Mouse (Mus musculus): ENCODE results near the gene Cbln4. TPM values are rescaled to one million over a fixed set of nuclear protein-coding genes. Genes with fewer than 3 reads are reported as not detected.

Cbln4 gene
- polyA plus RNA-seq, 1 experiment from 2014 or later, result 4.1 TPM

GRCm38 (mm10) chr2:172025459-172026130, 17.7 kb downstream of the Cbln4 start:
- DNase-seq (ENCODE audit: low spot score) (no peak), ATAC-seq (replicated peaks; ENCODE audit: low FRiP score, low read depth) (no peak)
- Histone ChIP-seq H3K4me1 (replicated peaks; ENCODE audit: insufficient read depth, low read length) (no peaks in the 10 kb centered on the region), H3K27ac (no peak overlapping the region), H3K4me3 (replicated peaks; ENCODE audit: low read depth, low read length) (no peak overlapping the region), H3K36me3 (ENCODE audit: insufficient read depth, low read length) (no peaks in the 10 kb centered on the region), H3K9ac (ENCODE audit: low read depth, low read length) (no peak overlapping the region), H3K27me3 (ENCODE audit: insufficient read depth, low read length) (no peaks in the 10 kb centered on the region), H3K4me2 (ENCODE audit: low read length) (no peak overlapping the region), H3K9me3 (replicated peaks; ENCODE audit: low read length) (no peaks in the 10 kb centered on the region)
- TF ChIP-seq CTCF (IDR thresholded peaks at IDR 0.05; ENCODE audit: low read depth), result no peak
- WGBS, result 71% methylated on average over 12 of the region's 12 CpGs

GRCm38 (mm10) chr2:172006726-172007125, 36.5 kb downstream of the Cbln4 start:
- Histone ChIP-seq H3K9ac (ENCODE audit: low read depth, low read length) (no peak overlapping the region), H3K27ac (no peak overlapping the region), H3K4me3 (replicated peaks; ENCODE audit: low read depth, low read length) (no peak overlapping the region), H3K9me3 (replicated peaks; ENCODE audit: low read length) (no peaks in the 10 kb centered on the region), H3K4me2 (ENCODE audit: low read length) (no peak overlapping the region), H3K4me1 (replicated peaks; ENCODE audit: insufficient read depth, low read length) (no peaks in the 10 kb centered on the region), H3K36me3 (ENCODE audit: insufficient read depth, low read length) (no peaks in the 10 kb centered on the region), H3K27me3 (ENCODE audit: insufficient read depth, low read length) (no peaks in the 10 kb centered on the region)
- no peak for TF ChIP-seq CTCF (IDR thresholded peaks at IDR 0.05; ENCODE audit: low read depth)
- WGBS, result 93% methylated on average over 9 of the region's 10 CpGs
- DNase-seq (ENCODE audit: low spot score), result no peak
- no peak for ATAC-seq (replicated peaks; ENCODE audit: low FRiP score, low read depth)

- Histone ChIP-seq H3K9me3 (replicated peaks; ENCODE audit: low read length) (no peaks in the 10 kb centered on the region), H3K9ac (ENCODE audit: low read depth, low read length) (no peak overlapping the region), H3K4me3 (replicated peaks; ENCODE audit: low read depth, low read length) (no peak overlapping the region), H3K4me1 (replicated peaks; ENCODE audit: insufficient read depth, low read length) (no peaks in the 10 kb centered on the region), H3K36me3 (ENCODE audit: insufficient read depth, low read length) (no peaks in the 10 kb centered on the region), H3K4me2 (ENCODE audit: low read length) (no peak overlapping the region), H3K27me3 (ENCODE audit: insufficient read depth, low read length) (no peaks in the 10 kb centered on the region), H3K27ac (no peak overlapping the region)
- no peak for TF ChIP-seq CTCF (IDR thresholded peaks at IDR 0.05; ENCODE audit: low read depth)
- ATAC-seq (replicated peaks; ENCODE audit: low FRiP score, low read depth) (no peak), DNase-seq (ENCODE audit: low spot score) (peak; percentile 22)
- WGBS, result 9% methylated on average over 7 of the region's 7 CpGs
Measured at GRCm38 (mm10) chr2:172005970-172006369, 37.3 kb downstream of the Cbln4 start.

- WGBS, result 41% methylated on average over 21 of the region's 21 CpGs
- DNase-seq (ENCODE audit: low spot score), result peak; percentile 61
- no peaks in the 10 kb centered on the region for H3K27me3 ChIP-seq (ENCODE audit: insufficient read depth, low read length)
- H3K4me2 ChIP-seq (ENCODE audit: low read length), result no peak overlapping the region
- no peak for TF ChIP-seq CTCF (IDR thresholded peaks at IDR 0.05; ENCODE audit: low read depth)
- no peaks in the 10 kb centered on the region for H3K4me1 ChIP-seq (replicated peaks; ENCODE audit: insufficient read depth, low read length)
- no peaks in the 10 kb centered on the region for H3K36me3 ChIP-seq (ENCODE audit: insufficient read depth, low read length)
- no peak overlapping the region for H3K4me3 ChIP-seq (replicated peaks; ENCODE audit: low read depth, low read length)
- H3K27ac ChIP-seq, result no peak overlapping the region
- H3K9me3 ChIP-seq (replicated peaks; ENCODE audit: low read length), result no peaks in the 10 kb centered on the region
- ATAC-seq (replicated peaks; ENCODE audit: low FRiP score, low read depth), result no peak
- no peak overlapping the region for H3K9ac ChIP-seq (ENCODE audit: low read depth, low read length)
Measured at GRCm38 (mm10) chr2:172004029-172004984, 39.0 kb downstream of the Cbln4 start.

GRCm38 (mm10) chr2:171996979-171997686, 46.1 kb downstream of the Cbln4 start:
- Histone ChIP-seq H3K4me3 (replicated peaks; ENCODE audit: low read depth, low read length) (no peak overlapping the region), H3K9ac (ENCODE audit: low read depth, low read length) (no peak overlapping the region), H3K27me3 (ENCODE audit: insufficient read depth, low read length) (no peaks in the 10 kb centered on the region), H3K27ac (no peak overlapping the region), H3K9me3 (replicated peaks; ENCODE audit: low read length) (no peaks in the 10 kb centered on the region), H3K4me1 (replicated peaks; ENCODE audit: insufficient read depth, low read length) (no peaks in the 10 kb centered on the region), H3K36me3 (ENCODE audit: insufficient read depth, low read length) (no peaks in the 10 kb centered on the region), H3K4me2 (ENCODE audit: low read length) (no peak overlapping the region)
- no peak for TF ChIP-seq CTCF (IDR thresholded peaks at IDR 0.05; ENCODE audit: low read depth)
- ATAC-seq (replicated peaks; ENCODE audit: low FRiP score, low read depth) (no peak; the same call in 1 of the 2 replicates), DNase-seq (ENCODE audit: low spot score) (peak; percentile 85)
- WGBS, result 45% methylated on average over 6 of the region's 6 CpGs

GRCm38 (mm10) chr2:171994861-171995260, 48.4 kb downstream of the Cbln4 start:
- ATAC-seq (replicated peaks; ENCODE audit: low FRiP score, low read depth) (no peak), DNase-seq (ENCODE audit: low spot score) (no peak)
- Histone ChIP-seq H3K4me2 (ENCODE audit: low read length) (no peak overlapping the region), H3K4me3 (replicated peaks; ENCODE audit: low read depth, low read length) (no peak overlapping the region), H3K27me3 (ENCODE audit: insufficient read depth, low read length) (no peaks in the 10 kb centered on the region), H3K36me3 (ENCODE audit: insufficient read depth, low read length) (no peaks in the 10 kb centered on the region), H3K9ac (ENCODE audit: low read depth, low read length) (no peak overlapping the region), H3K4me1 (replicated peaks; ENCODE audit: insufficient read depth, low read length) (no peaks in the 10 kb centered on the region), H3K9me3 (replicated peaks; ENCODE audit: low read length) (no peaks in the 10 kb centered on the region), H3K27ac (no peak overlapping the region)
- WGBS, result 68% methylated on average over 6 of the region's 6 CpGs
- no peak; the same call in 1 of the 2 replicates for TF ChIP-seq CTCF (IDR thresholded peaks at IDR 0.05; ENCODE audit: low read depth)

Data from kidney, postnatal 0 days (tissue).